Mouse (Mus musculus): ENCODE results near the gene Mtif2. TPM values are rescaled to one million over a fixed set of nuclear protein-coding genes. Genes with fewer than 3 reads are reported as not detected.
"Not testable (repeated sequence)": the region's sequence is repeated elsewhere in the genome, so short reads cannot be mapped to it uniquely, and the experiment has no call there.

The Mtif2 gene
- polyA plus RNA-seq, 1 experiment from 2014 or later: 54.1 TPM

GRCm38 (mm10) chr11:29544225-29544945 lies 18.2 kb downstream of the Mtif2 start:
- Histone ChIP-seq H3K9ac (replicated peaks) (no peak overlapping the region), H3K36me3 (peaks cover 55% of the 10 kb centered on the region), H3K27me3 (no peaks in the 10 kb centered on the region), H3K9me3 (no peaks in the 10 kb centered on the region), H3K4me2 (no peak overlapping the region), H3K4me3 (replicated peaks) (no peak overlapping the region), H3K27ac (no peak overlapping the region), H3K4me1 (replicated peaks) (peaks cover 12% of the 10 kb centered on the region)
- WGBS: 92% methylated on average over 3 of the region's 3 CpGs
- ATAC-seq (ENCODE audit: insufficient number of reproducible peaks, insufficient read depth, low FRiP score, low TSS enrichment, low read depth): no peak

GRCm38 (mm10) chr11:29545150-29545752 lies 19.0 kb downstream of the Mtif2 start:
- H3K27me3 ChIP-seq; ATAC-seq (ENCODE audit: insufficient number of reproducible peaks, insufficient read depth, low FRiP score, low TSS enrichment, low read depth); H3K9ac ChIP-seq (replicated peaks); H3K9me3 ChIP-seq; H3K4me3 ChIP-seq (replicated peaks); H3K4me2 ChIP-seq; H3K27ac ChIP-seq: not testable (repeated sequence)
- peaks cover 53% of the 10 kb centered on the region for H3K36me3 ChIP-seq
- WGBS: 81% methylated on average over 4 of the region's 4 CpGs
- peaks cover 12% of the 10 kb centered on the region for H3K4me1 ChIP-seq (replicated peaks)

- not testable (repeated sequence) for ATAC-seq (ENCODE audit: insufficient number of reproducible peaks, insufficient read depth, low FRiP score, low TSS enrichment, low read depth); H3K27ac ChIP-seq; H3K9ac ChIP-seq (replicated peaks); H3K27me3 ChIP-seq; H3K9me3 ChIP-seq
- Histone ChIP-seq H3K4me2 (peak overlapping the region; percentile 69), H3K4me1 (replicated peaks) (peaks cover 12% of the 10 kb centered on the region), H3K4me3 (replicated peaks) (peak overlapping the region; percentile 71), H3K36me3 (peaks cover 45% of the 10 kb centered on the region)
- WGBS: 95% methylated on average over 2 of the region's 2 CpGs
Measured at GRCm38 (mm10) chr11:29546297-29546696, 20.1 kb downstream of the Mtif2 start.

GRCm38 (mm10) chr11:29546762-29547161 lies 20.6 kb downstream of the Mtif2 start:
- Histone ChIP-seq H3K36me3 (peaks cover 41% of the 10 kb centered on the region), H3K9me3 (no peaks in the 10 kb centered on the region), H3K9ac (replicated peaks) (peak overlapping the region; percentile 91), H3K4me1 (replicated peaks) (peaks cover 12% of the 10 kb centered on the region), H3K4me2 (peak overlapping the region; percentile 69), H3K4me3 (replicated peaks) (peak overlapping the region; percentile 71), H3K27me3 (no peaks in the 10 kb centered on the region), H3K27ac (peak overlapping the region; percentile 85; the same call in 1 of the 2 replicates)
- no peak for ATAC-seq (ENCODE audit: insufficient number of reproducible peaks, insufficient read depth, low FRiP score, low TSS enrichment, low read depth)
- 24% methylated on average over 2 of the region's 2 CpGs for WGBS

GRCm38 (mm10) chr11:29547249-29547751 lies 21.1 kb downstream of the Mtif2 start:
- Histone ChIP-seq H3K27ac (peak overlapping the region; percentile 85), H3K9ac (replicated peaks) (peak overlapping the region; percentile 91), H3K9me3 (no peaks in the 10 kb centered on the region), H3K4me1 (replicated peaks) (peaks cover 12% of the 10 kb centered on the region), H3K4me2 (peak overlapping the region; percentile 69), H3K36me3 (peaks cover 38% of the 10 kb centered on the region), H3K4me3 (replicated peaks) (peak overlapping the region; percentile 71), H3K27me3 (no peaks in the 10 kb centered on the region)
- ATAC-seq (ENCODE audit: insufficient number of reproducible peaks, insufficient read depth, low FRiP score, low TSS enrichment, low read depth): no peak
- WGBS: under 1% methylated on average over 27 of the region's 27 CpGs

- no peaks in the 10 kb centered on the region for H3K9me3 ChIP-seq
- WGBS: under 1% methylated on average over 46 of the region's 46 CpGs
- peaks cover 12% of the 10 kb centered on the region for H3K4me1 ChIP-seq (replicated peaks)
- H3K27ac ChIP-seq: peak within 1 kb of the TSS; percentile 85
- peak; percentile 97 for ATAC-seq (ENCODE audit: insufficient number of reproducible peaks, insufficient read depth, low FRiP score, low TSS enrichment, low read depth)
- peak within 1 kb of the TSS; percentile 71 for H3K4me3 ChIP-seq (replicated peaks)
- peak within 1 kb of the TSS; percentile 69 for H3K4me2 ChIP-seq
- peaks cover 37% of the 10 kb centered on the region for H3K36me3 ChIP-seq
- H3K27me3 ChIP-seq: no peaks in the 10 kb centered on the region
- peak within 1 kb of the TSS; percentile 91 for H3K9ac ChIP-seq (replicated peaks)
Measured at GRCm38 (mm10) chr11:29547752-29548503, 21.7 kb downstream of the Mtif2 start, which contains the start of the genes Clhc1 and Rps27a. Gene Clhc1, plus strand, starts transcription at chr11:29547950. Gene Rps27a, minus strand, starts transcription at chr11:29548109.

GRCm38 (mm10) chr11:29548504-29549424 lies 22.6 kb downstream of the Mtif2 start:
- Histone ChIP-seq H3K9ac (replicated peaks) (peak overlapping the region; percentile 91), H3K27me3 (no peaks in the 10 kb centered on the region), H3K27ac (peak overlapping the region; percentile 45), H3K9me3 (no peaks in the 10 kb centered on the region), H3K4me1 (replicated peaks) (peaks cover 12% of the 10 kb centered on the region), H3K4me2 (peak overlapping the region; percentile 69), H3K36me3 (peaks cover 31% of the 10 kb centered on the region), H3K4me3 (replicated peaks) (peak overlapping the region; percentile 71)
- WGBS: 26% methylated on average over 23 of the region's 23 CpGs
- ATAC-seq (ENCODE audit: insufficient number of reproducible peaks, insufficient read depth, low FRiP score, low TSS enrichment, low read depth): no peak

GRCm38 (mm10) chr11:29549425-29549778 lies 23.2 kb downstream of the Mtif2 start:
- no peak overlapping the region for H3K9ac ChIP-seq (replicated peaks)
- H3K9me3 ChIP-seq: no peaks in the 10 kb centered on the region
- H3K36me3 ChIP-seq: peaks cover 24% of the 10 kb centered on the region
- no peak overlapping the region for H3K27ac ChIP-seq
- WGBS: 98% methylated on average over 1 of the region's 1 CpGs
- H3K4me3 ChIP-seq (replicated peaks): no peak overlapping the region
- ATAC-seq (ENCODE audit: insufficient number of reproducible peaks, insufficient read depth, low FRiP score, low TSS enrichment, low read depth): no peak
- H3K4me2 ChIP-seq: no peak overlapping the region
- no peaks in the 10 kb centered on the region for H3K27me3 ChIP-seq
- H3K4me1 ChIP-seq (replicated peaks): peaks cover 12% of the 10 kb centered on the region

- H3K27me3 ChIP-seq: no peaks in the 10 kb centered on the region
- no peak overlapping the region for H3K9ac ChIP-seq (replicated peaks)
- 90% methylated on average over 9 of the region's 9 CpGs for WGBS
- no peaks in the 10 kb centered on the region for H3K4me1 ChIP-seq (replicated peaks)
- H3K27ac ChIP-seq: no peak overlapping the region
- H3K4me3 ChIP-seq (replicated peaks): no peak overlapping the region
- no peak for ATAC-seq (ENCODE audit: insufficient number of reproducible peaks, insufficient read depth, low FRiP score, low TSS enrichment, low read depth)
- no peak overlapping the region for H3K4me2 ChIP-seq
- no peaks in the 10 kb centered on the region for H3K36me3 ChIP-seq
- H3K9me3 ChIP-seq: 0 out of 2 replicates have a peak, but pooled peaks cover 3% of the 10 kb centered on the region
Measured at GRCm38 (mm10) chr11:29560452-29560851, 34.2 kb downstream of the Mtif2 start.

- Histone ChIP-seq H3K27me3 (no peaks in the 10 kb centered on the region), H3K36me3 (no peaks in the 10 kb centered on the region), H3K27ac (no peak overlapping the region), H3K4me1 (replicated peaks) (no peaks in the 10 kb centered on the region), H3K4me2 (no peak overlapping the region), H3K9ac (replicated peaks) (no peak overlapping the region), H3K4me3 (replicated peaks) (no peak overlapping the region), H3K9me3 (0 out of 2 replicates have a peak, but pooled peaks cover 3% of the 10 kb centered on the region)
- no peak for ATAC-seq (ENCODE audit: insufficient number of reproducible peaks, insufficient read depth, low FRiP score, low TSS enrichment, low read depth)
- 83% methylated on average over 3 of the region's 3 CpGs for WGBS
Measured at GRCm38 (mm10) chr11:29560990-29561389, 34.8 kb downstream of the Mtif2 start.
